Mouse (Mus musculus): ENCODE data around the gene Bglap2. TPM values are rescaled to one million over a fixed set of nuclear protein-coding genes. Genes with fewer than 3 reads are reported as not detected.
A peak's percentile ranks its signal among the peaks of the same experiment; 100 is the strongest.

Bglap2 gene
- polyA plus RNA-seq, 1 experiment = not detected

GRCm38 (mm10) chr3:88331282-88331681, 47.2 kb downstream of the Bglap2 start:
- no peaks in the 10 kb centered on the region for H3K4me1 ChIP-seq (ENCODE audit: control insufficient read depth, insufficient read depth, low read length)
- no peak overlapping the region for H3K4me3 ChIP-seq (ENCODE audit: low read depth, low read length)
- H3K27me3 ChIP-seq (ENCODE audit: control insufficient read depth, insufficient read depth, low read length, poor library complexity, severe bottlenecking) = no peaks in the 10 kb centered on the region
- TF ChIP-seq CTCF (IDR thresholded peaks at IDR 0.05; ENCODE audit: low read depth, low read length) = peak; percentile 87
- TF ChIP-seq EP300 (IDR thresholded peaks at IDR 0.05; ENCODE audit: insufficient read depth, low read depth, low read length) = no peak
- H3K27ac ChIP-seq (ENCODE audit: insufficient read depth, low read length) = no peak overlapping the region
- H3K9ac ChIP-seq (ENCODE audit: low read depth, poor library complexity, severe bottlenecking) = no peak overlapping the region
- no peaks in the 10 kb centered on the region for H3K36me3 ChIP-seq (ENCODE audit: control insufficient read depth, insufficient read depth, low read length, poor library complexity, severe bottlenecking)
- H3K9me3 ChIP-seq (replicated peaks; ENCODE audit: control insufficient read depth, insufficient read depth, low read length, poor library complexity, severe bottlenecking) = no peaks in the 10 kb centered on the region

GRCm38 (mm10) chr3:88328956-88329355, 49.5 kb downstream of the Bglap2 start:
- Histone ChIP-seq H3K36me3 (ENCODE audit: control insufficient read depth, insufficient read depth, low read length, poor library complexity, severe bottlenecking) (no peaks in the 10 kb centered on the region), H3K9ac (ENCODE audit: low read depth, poor library complexity, severe bottlenecking) (no peak overlapping the region), H3K4me1 (ENCODE audit: control insufficient read depth, insufficient read depth, low read length) (no peaks in the 10 kb centered on the region), H3K27me3 (ENCODE audit: control insufficient read depth, insufficient read depth, low read length, poor library complexity, severe bottlenecking) (no peaks in the 10 kb centered on the region), H3K9me3 (replicated peaks; ENCODE audit: control insufficient read depth, insufficient read depth, low read length, poor library complexity, severe bottlenecking) (no peaks in the 10 kb centered on the region), H3K27ac (ENCODE audit: insufficient read depth, low read length) (no peak overlapping the region), H3K4me3 (ENCODE audit: low read depth, low read length) (no peak overlapping the region)
- no peak for TF ChIP-seq CTCF (IDR thresholded peaks at IDR 0.05; ENCODE audit: low read depth, low read length)

Other genes with a start within 250 kb of the Bglap2 start
- 41.5 and 48.1 TPM in 2 replicates for gene Mef2d, start 236.3 kb downstream of the Bglap2 start, polyA plus RNA-seq (2011; ENCODE audit: insufficient read depth, insufficient read length, low read depth, missing spikeins)
- 0.82 TPM in 1 of 2 replicates, not detected in the other for gene Rhbg, start 124.0 kb downstream of the Bglap2 start, polyA plus RNA-seq (2011; ENCODE audit: insufficient read depth, insufficient read length, low read depth, missing spikeins)
- 0.72 and 3.6 TPM in 2 replicates for gene Gm38392, start 91.5 kb downstream of the Bglap2 start, polyA plus RNA-seq (2011; ENCODE audit: insufficient read depth, insufficient read length, low read depth, missing spikeins)
- gene Tsacc, start 81.7 kb downstream of the Bglap2 start, polyA plus RNA-seq (2011; ENCODE audit: insufficient read depth, insufficient read length, low read depth, missing spikeins) = 15.5 and 19.8 TPM in 2 replicates
- gene Cct3, start 81.6 kb downstream of the Bglap2 start, polyA plus RNA-seq (2011; ENCODE audit: insufficient read depth, insufficient read length, low read depth, missing spikeins) = 584 and 609 TPM in 2 replicates
- gene Glmp, start 53.7 kb downstream of the Bglap2 start, polyA plus RNA-seq (2011; ENCODE audit: insufficient read depth, insufficient read length, low read depth, missing spikeins) = 89.0 and 93.3 TPM in 2 replicates
- 9.1 and 12.8 TPM in 2 replicates for gene Tmem79, start 42.6 kb downstream of the Bglap2 start, polyA plus RNA-seq (2011; ENCODE audit: insufficient read depth, insufficient read length, low read depth, missing spikeins)
- 70.7 and 84.2 TPM in 2 replicates for gene Smg5, start 42.4 kb downstream of the Bglap2 start, polyA plus RNA-seq (2011; ENCODE audit: insufficient read depth, insufficient read length, low read depth, missing spikeins)
- 4.9 and 6.8 TPM in 2 replicates for gene Paqr6, start 14.1 kb downstream of the Bglap2 start, polyA plus RNA-seq (2011; ENCODE audit: insufficient read depth, insufficient read length, low read depth, missing spikeins)
- gene Bglap3, start 6.0 kb downstream of the Bglap2 start, polyA plus RNA-seq (2011; ENCODE audit: insufficient read depth, insufficient read length, low read depth, missing spikeins) = 1.0 and 1.4 TPM in 2 replicates
- gene Bglap, start 5.8 kb upstream of the Bglap2 start, polyA plus RNA-seq (2011; ENCODE audit: insufficient read depth, insufficient read length, low read depth, missing spikeins) = not detected in 2 replicates
- gene Pmf1, start 31.6 kb upstream of the Bglap2 start, polyA plus RNA-seq (2011; ENCODE audit: insufficient read depth, insufficient read length, low read depth, missing spikeins) = 88.6 and 102 TPM in 2 replicates
- gene Slc25a44, start 46.4 kb upstream of the Bglap2 start, polyA plus RNA-seq (2011; ENCODE audit: insufficient read depth, insufficient read length, low read depth, missing spikeins) = 13.5 and 14.7 TPM in 2 replicates
- gene Sema4a, start 82.5 kb upstream of the Bglap2 start, polyA plus RNA-seq (2011; ENCODE audit: insufficient read depth, insufficient read length, low read depth, missing spikeins) = 2.3 and 4.0 TPM in 2 replicates
- 30.0 and 37.2 TPM in 2 replicates for gene Lmna, start 131.3 kb upstream of the Bglap2 start, polyA plus RNA-seq (2011; ENCODE audit: insufficient read depth, insufficient read length, low read depth, missing spikeins)
- 42.3 and 43.4 TPM in 2 replicates for gene Mex3a, start 153.7 kb upstream of the Bglap2 start, polyA plus RNA-seq (2011; ENCODE audit: insufficient read depth, insufficient read length, low read depth, missing spikeins)
- 33.2 and 35.1 TPM in 2 replicates for gene Rab25, start 169.6 kb upstream of the Bglap2 start, polyA plus RNA-seq (2011; ENCODE audit: insufficient read depth, insufficient read length, low read depth, missing spikeins)
- 138 and 151 TPM in 2 replicates for gene Lamtor2, start 174.4 kb upstream of the Bglap2 start, polyA plus RNA-seq (2011; ENCODE audit: insufficient read depth, insufficient read length, low read depth, missing spikeins)
- gene Ubqln4, start 175.1 kb upstream of the Bglap2 start, polyA plus RNA-seq (2011; ENCODE audit: insufficient read depth, insufficient read length, low read depth, missing spikeins) = 118 and 133 TPM in 2 replicates
- gene Ssr2, start 197.2 kb upstream of the Bglap2 start, polyA plus RNA-seq (2011; ENCODE audit: insufficient read depth, insufficient read length, low read depth, missing spikeins) = 348 and 382 TPM in 2 replicates
- 71.2 and 74.9 TPM in 2 replicates for gene Arhgef2, start 227.3 kb upstream of the Bglap2 start, polyA plus RNA-seq (2011; ENCODE audit: insufficient read depth, insufficient read length, low read depth, missing spikeins)

Data from ES-Bruce4 (cell line).